Mouse (Mus musculus): ENCODE measurements around the gene Sorl1. TPM values are rescaled to one million over a fixed set of nuclear protein-coding genes. Genes with fewer than 3 reads are reported as not detected.

Sorl1 gene
- total RNA-seq, 1 experiment from 2014 or later: 10.0 TPM

- no peak for ATAC-seq (replicated peaks; ENCODE audit: low read depth, poor library complexity, severe bottlenecking)
Measured at GRCm38 (mm10) chr9:41937341-41937966, 186.6 kb downstream of the Sorl1 start.

GRCm38 (mm10) chr9:41936598-41936997, 187.5 kb downstream of the Sorl1 start:
- ATAC-seq (replicated peaks; ENCODE audit: low read depth, poor library complexity, severe bottlenecking): no peak

DNA sequence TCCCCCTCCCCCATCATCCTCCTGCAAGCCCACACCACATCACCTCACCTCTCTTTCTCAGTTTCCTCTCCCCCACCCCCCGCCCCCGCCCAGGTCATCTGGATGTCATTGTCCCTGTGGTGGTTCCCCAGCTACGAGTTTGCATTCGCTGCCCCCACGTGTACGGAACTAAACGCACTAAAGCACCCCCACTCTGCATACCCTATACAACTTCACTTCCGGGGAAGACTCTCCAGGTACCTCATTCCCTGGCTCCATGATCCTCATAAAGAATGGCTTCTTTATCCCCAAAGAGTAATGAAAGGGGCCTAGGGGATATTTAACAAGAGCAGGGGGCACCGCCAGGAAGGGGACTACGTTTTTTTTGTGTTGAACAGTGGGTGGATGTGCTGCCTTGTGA, 188.1 kb downstream of the Sorl1 start:
- no peak for ATAC-seq (replicated peaks; ENCODE audit: low read depth, poor library complexity, severe bottlenecking)

- ATAC-seq (replicated peaks; ENCODE audit: low read depth, poor library complexity, severe bottlenecking): no peak
Measured at GRCm38 (mm10) chr9:41935373-41935971, 188.6 kb downstream of the Sorl1 start.

- ATAC-seq (replicated peaks; ENCODE audit: low read depth, poor library complexity, severe bottlenecking): no peak
Measured at GRCm38 (mm10) chr9:41934848-41935372, 189.2 kb downstream of the Sorl1 start.

DNA sequence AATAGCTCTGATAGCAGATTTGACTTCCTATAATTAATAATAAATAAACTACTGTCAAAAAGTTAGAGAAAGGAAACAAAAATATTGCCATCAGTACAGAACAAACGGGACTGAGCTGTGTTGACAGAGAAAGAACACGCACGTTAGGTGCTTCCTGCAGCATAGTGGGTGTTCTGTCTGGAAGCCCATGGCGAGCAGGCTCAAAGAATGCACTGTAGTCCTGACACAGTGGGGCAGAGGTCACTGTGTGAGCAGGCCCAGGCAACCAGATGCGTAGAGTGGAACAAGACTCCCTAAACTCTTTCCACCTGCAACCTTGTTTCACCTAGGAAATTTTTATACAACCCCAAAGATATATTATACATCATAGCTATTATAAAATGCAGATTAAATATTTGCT, 194.1 kb downstream of the Sorl1 start:
- ATAC-seq (replicated peaks; ENCODE audit: low read depth, poor library complexity, severe bottlenecking): no peak

DNA sequence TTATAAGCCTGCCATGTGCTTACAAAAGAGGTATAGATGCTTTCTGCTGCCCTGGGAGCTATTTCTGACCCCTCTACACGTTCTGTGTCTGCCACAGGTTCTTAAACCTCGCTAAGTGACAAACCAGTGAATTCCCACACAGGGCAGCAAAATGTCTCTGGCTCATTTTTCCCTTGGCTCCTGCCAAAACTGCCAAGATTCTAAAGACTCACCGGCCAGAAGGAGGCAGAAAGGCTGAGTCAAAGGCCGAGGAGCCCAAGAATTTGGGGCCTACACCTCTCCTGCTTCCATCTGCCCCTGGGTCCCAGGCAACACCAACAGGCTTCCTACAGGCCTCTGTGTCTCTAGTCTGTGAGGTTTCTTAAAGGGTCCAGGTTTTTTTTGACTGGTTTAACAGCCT, 198.4 kb downstream of the Sorl1 start:
- no peak for ATAC-seq (replicated peaks; ENCODE audit: low read depth, poor library complexity, severe bottlenecking)

DNA sequence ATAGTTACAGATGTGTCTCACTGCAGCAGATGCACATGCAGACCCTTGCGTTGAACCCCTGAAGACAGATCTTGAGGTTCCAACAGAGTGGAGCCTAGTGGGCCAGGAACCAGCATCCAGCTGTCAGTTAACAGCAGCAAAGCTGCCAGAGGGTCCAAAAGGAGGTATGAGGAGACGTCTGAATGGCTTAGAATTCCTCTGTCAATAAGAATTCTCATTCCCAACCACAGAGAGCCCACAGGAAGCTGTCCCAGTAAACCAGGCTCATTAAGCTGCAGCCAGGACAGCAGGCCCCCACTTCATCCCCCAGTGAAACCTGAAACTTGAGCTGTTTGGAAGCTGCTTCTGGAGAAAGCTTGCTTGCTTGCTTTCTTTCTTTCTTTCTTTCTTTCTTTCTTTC, 200.0 kb downstream of the Sorl1 start:
- no peak for ATAC-seq (replicated peaks; ENCODE audit: low read depth, poor library complexity, severe bottlenecking)

GRCm38 (mm10) chr9:41922416-41922815, 201.7 kb downstream of the Sorl1 start:
- no peak for ATAC-seq (replicated peaks; ENCODE audit: low read depth, poor library complexity, severe bottlenecking)

DNA sequence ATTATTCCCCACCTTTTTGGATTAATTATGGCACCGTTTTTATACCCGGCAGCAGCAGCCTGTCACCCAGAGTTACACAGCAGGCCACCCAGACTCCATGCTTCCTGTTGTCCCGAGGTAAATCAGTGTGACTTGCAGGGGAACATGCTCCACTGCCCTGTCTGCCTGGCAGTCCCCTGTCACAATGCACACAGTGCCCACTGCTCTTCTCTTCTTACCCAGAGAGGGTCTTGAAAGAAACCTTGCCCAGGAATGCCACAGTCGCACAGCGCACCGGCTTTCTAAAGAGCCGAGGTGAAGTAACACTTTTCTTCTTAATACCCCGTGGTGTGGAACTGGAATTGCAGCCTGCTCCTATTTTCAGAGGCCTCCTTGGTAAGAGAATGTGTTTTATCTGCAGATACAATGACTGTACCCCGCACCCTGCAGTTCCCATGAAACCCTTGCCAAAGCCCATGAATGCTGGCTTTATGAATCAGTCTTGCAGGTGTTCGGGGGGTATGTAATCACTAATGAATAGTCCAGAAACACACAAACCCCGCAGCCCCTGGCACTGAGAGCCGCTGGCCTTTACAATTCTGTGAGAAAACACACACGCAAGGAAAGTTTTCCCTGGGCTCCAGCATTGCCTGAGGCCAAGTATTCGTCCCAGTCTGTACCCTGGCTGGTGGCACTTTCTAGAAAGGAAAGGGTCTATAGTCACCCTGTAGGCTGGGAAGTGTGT, 205.3 kb downstream of the Sorl1 start:
- ATAC-seq (replicated peaks; ENCODE audit: low read depth, poor library complexity, severe bottlenecking): no peak

DNA sequence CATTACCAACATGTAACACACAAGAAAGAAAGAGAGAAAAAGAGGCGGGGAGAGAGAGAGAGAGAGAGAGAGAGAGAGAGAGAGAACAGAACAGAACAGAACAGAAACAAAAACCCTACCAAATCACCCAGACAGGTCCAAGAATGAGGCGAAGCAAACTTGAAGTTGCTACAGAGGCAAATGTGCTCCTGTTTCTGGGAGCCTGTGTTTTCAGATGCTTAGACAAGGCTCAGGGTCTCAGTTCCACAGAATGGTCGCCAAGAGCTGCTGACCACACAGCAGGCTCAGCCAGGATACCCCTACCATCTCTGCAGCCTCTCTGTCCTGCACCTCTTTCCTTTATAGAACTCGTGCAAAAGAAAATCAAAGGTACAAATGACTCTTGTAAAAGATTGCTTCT, 205.9 kb downstream of the Sorl1 start:
- no peak for ATAC-seq (replicated peaks; ENCODE audit: low read depth, poor library complexity, severe bottlenecking)

GRCm38 (mm10) chr9:41915571-41915970, 208.5 kb downstream of the Sorl1 start:
- ATAC-seq (replicated peaks; ENCODE audit: low read depth, poor library complexity, severe bottlenecking): no peak

Other genes starting within 250 kb of the Sorl1 start
- 14.8 and 17.2 TPM in 2 replicates for gene Sc5d, start 140.0 kb upstream of the Sorl1 start, total RNA-seq (2017)